In genomic region chr10:80668614-80669013, GRCm38 (mm10) we compare ENCODE assay signal across 10 mouse cellular contexts. TPM values are rescaled to one million over a fixed set of nuclear protein-coding genes. Genes with fewer than 3 reads are reported as not detected.
DNase-seq lines count a peak whose midpoint lies in the region; ATAC-seq and TF ChIP-seq lines count a peak whose summit lies in the region.
"Had no signal": no experiment of that assay in that cellular context is flagged by ENCODE, and none has a peak within 500 bp of the region (broad histone marks: within the 10 kb centered on the region; RNA-seq: fewer than 3 reads in every experiment).

No protein-coding gene starts in this region.

- no peaks in the 10 kb centered on the region for H3K9me3 ChIP-seq in lung, postnatal 0 days (ENCODE audit: low read length)
- H3K9me3 ChIP-seq: heart, embryonic 13.5 days; limb, embryonic 13.5 days had no signal

- ATAC-seq in lung, postnatal 0 days: no peak

- peaks cover 59% of the 10 kb centered on the region for H3K36me3 ChIP-seq in lung, postnatal 0 days (ENCODE audit: insufficient read depth, low read length)

- no peak for TF ChIP-seq EP300 in lung, postnatal 0 days (IDR thresholded peaks at IDR 0.05)

- 73% methylated on average over 11 of the region's 11 CpGs for WGBS in lung, postnatal 0 days

- H3K4me1 ChIP-seq in lung, postnatal 0 days (ENCODE audit: insufficient read depth, low read depth, low read length): peaks cover 29% of the 10 kb centered on the region

- H3K9ac ChIP-seq in lung, postnatal 0 days (replicated peaks; ENCODE audit: low read depth): no peak overlapping the region
- H3K9ac ChIP-seq: heart, embryonic 13.5 days; limb, embryonic 13.5 days had no signal

- H3K4me3 ChIP-seq in lung, postnatal 0 days (ENCODE audit: low read depth, low read length): no peak overlapping the region
- H3K4me3 ChIP-seq: heart, embryonic 13.5 days; limb, embryonic 13.5 days had no signal

- H3K27ac ChIP-seq in lung, postnatal 0 days (ENCODE audit: low read length): no peak overlapping the region
- H3K27ac ChIP-seq: heart, embryonic 13.5 days; limb, embryonic 13.5 days had no signal

- peak; percentile 60 for DNase-seq in adrenal gland, postnatal 14 days
- DNase-seq in adrenal gland, adult 18-20 months (ENCODE audit: low spot score in 2 of 2): no peak
- peak; percentile 81 to 85 for DNase-seq in lung, adult 18-20 months
- no peak for DNase-seq in lung, postnatal 0 days (ENCODE audit: low spot score)
- DNase-seq in gastrocnemius, postnatal 36 days: peak; percentile 54 to 77
- DNase-seq in skeletal muscle tissue, adult 2 months (ENCODE audit: low read depth, low spot score): peak; percentile 90
- DNase-seq in neural tube, embryonic 10.5 days (ENCODE audit: extremely low spot score, low spot score): no peak
- DNase-seq in urinary bladder, adult 2 months (ENCODE audit: low spot score): no peak

- no peak overlapping the region for H3K4me2 ChIP-seq in lung, postnatal 0 days (replicated peaks; ENCODE audit: low read depth, low read length)
- H3K4me2 ChIP-seq: heart, embryonic 13.5 days; limb, embryonic 13.5 days had no signal

- TF ChIP-seq CTCF in lung, postnatal 0 days (IDR thresholded peaks at IDR 0.05): no peak

- intact Hi-C loops in gastrocnemius, postnatal 36 days (cut with DNase I): no loop called here

- no peaks in the 10 kb centered on the region for H3K27me3 ChIP-seq in lung, postnatal 0 days (replicated peaks; ENCODE audit: insufficient read depth, low read length)
- H3K27me3 ChIP-seq: heart, embryonic 13.5 days; limb, embryonic 13.5 days had no signal

RNA-seq across cellular contexts. Expression of gene Mknk2, which starts 9.3 kb away (rescaled TPM):
- total RNA-seq in adrenal gland, postnatal 14 days (2021): 224 and 226 TPM in 2 replicates
- 100 to 1,000 TPM; 162 to 331 TPM for total RNA-seq in adrenal gland, adult 18-20 months (2021)
- polyA plus RNA-seq in lung, postnatal 0 days (2015; fragmentation: Nextera tagmentation; extraction: Ambion mirVana): 92.2 and 103 TPM in 2 replicates
- 100 to 1,000 TPM; 216 to 227 TPM for total RNA-seq in gastrocnemius, postnatal 36 days (2021)
- polyA plus RNA-seq in urinary bladder, adult 2 months (2012; rRNA removed): 129 and 137 TPM in 2 replicates

RNA-seq across cellular contexts. Expression of gene Btbd2, which starts 11.7 kb away (rescaled TPM):
- 53.5 and 58.0 TPM in 2 replicates for total RNA-seq in adrenal gland, postnatal 14 days (2021)
- total RNA-seq in adrenal gland, adult 18-20 months (2021): 10 to 100 TPM; 51.4 to 58.5 TPM
- polyA plus RNA-seq in lung, postnatal 0 days (2015; fragmentation: Nextera tagmentation; extraction: Ambion mirVana): 41.7 and 42.9 TPM in 2 replicates
- 10 to 100 TPM; 32.1 to 33.5 TPM for total RNA-seq in gastrocnemius, postnatal 36 days (2021)
- polyA plus RNA-seq in urinary bladder, adult 2 months (2012; rRNA removed): 36.5 and 48.5 TPM in 2 replicates

RNA-seq across cellular contexts. Expression of gene Mob3a, which starts 33.2 kb away (rescaled TPM):
- total RNA-seq in adrenal gland, postnatal 14 days (2021): 12.8 and 24.1 TPM in 2 replicates
- total RNA-seq in adrenal gland, adult 18-20 months (2021): 10 to 100 TPM; 16.1 to 29.6 TPM
- polyA plus RNA-seq in lung, postnatal 0 days (2015; fragmentation: Nextera tagmentation; extraction: Ambion mirVana): 32.6 and 37.0 TPM in 2 replicates
- total RNA-seq in gastrocnemius, postnatal 36 days (2021): 1 to 10 TPM; 3.4 to 3.6 TPM
- polyA plus RNA-seq in urinary bladder, adult 2 months (2012; rRNA removed): 24.5 and 29.1 TPM in 2 replicates

RNA-seq across cellular contexts. Expression of gene Izumo4, which starts 33.4 kb away (rescaled TPM):
- 12.1 and 12.6 TPM in 2 replicates for total RNA-seq in adrenal gland, postnatal 14 days (2021)
- total RNA-seq in adrenal gland, adult 18-20 months (2021): 10 to 100 TPM; 11.0 to 18.0 TPM
- polyA plus RNA-seq in lung, postnatal 0 days (2015; fragmentation: Nextera tagmentation; extraction: Ambion mirVana): 28.7 and 28.8 TPM in 2 replicates
- 1 to 10 TPM; 1.2 to 2.7 TPM for total RNA-seq in gastrocnemius, postnatal 36 days (2021)
- 68.7 and 88.2 TPM in 2 replicates for polyA plus RNA-seq in urinary bladder, adult 2 months (2012; rRNA removed)

RNA-seq across cellular contexts. Expression of gene Csnk1g2, which starts 46.0 kb away (rescaled TPM):
- total RNA-seq in adrenal gland, postnatal 14 days (2021): 105 and 108 TPM in 2 replicates
- total RNA-seq in adrenal gland, adult 18-20 months (2021): 100 to 1,000 TPM; 134 to 140 TPM
- 97.7 and 111 TPM in 2 replicates for polyA plus RNA-seq in lung, postnatal 0 days (2015; fragmentation: Nextera tagmentation; extraction: Ambion mirVana)
- total RNA-seq in gastrocnemius, postnatal 36 days (2021): 10 to 100 TPM; 84.0 to 90.0 TPM
- polyA plus RNA-seq in urinary bladder, adult 2 months (2012; rRNA removed): 153 and 158 TPM in 2 replicates

Comparison
In these comparisons a context has a peak if more than half of its experiments do, and no peak if none do; other contexts are left out.
1. DNase-seq: peak in adrenal gland, postnatal 14 days (single experiment), lung, adult 18-20 months (2 of 2), gastrocnemius, postnatal 36 days (2 of 2) and skeletal muscle tissue, adult 2 months (single experiment); none in adrenal gland, adult 18-20 months (0 of 2), lung, postnatal 0 days (single experiment), neural tube, embryonic 10.5 days (single experiment) and urinary bladder, adult 2 months (single experiment).